Mouse (Mus musculus): ENCODE results near the gene Srsf4. TPM values are rescaled to one million over a fixed set of nuclear protein-coding genes. Genes with fewer than 3 reads are reported as not detected.

The Srsf4 gene
- total RNA-seq, 4 experiments from 2014 or later = 55.5 to 77.3 (median 63.0) TPM

Other genes starting within 250 kb of the Srsf4 start
- 10 to 100 TPM; 40.9 to 82.9 (median 63.9) TPM for gene Ptpru, start 35.3 kb upstream of the Srsf4 start, total RNA-seq (2022)
- gene Mecr, start 30.1 kb upstream of the Srsf4 start, total RNA-seq (2022) = 10 to 100 TPM; 62.4 to 80.1 (median 74.6) TPM
- gene Tmem200b, start 48.2 kb downstream of the Srsf4 start, total RNA-seq (2022) = 10 to 100 TPM in 3 of 4 experiments, 1 to 10 TPM in 1; 9.0 to 11.7 (median 10.9) TPM
- under 1 TPM; 0.17 to 0.65 (median 0.40) TPM for gene Gm10300, start 201.1 kb downstream of the Srsf4 start, total RNA-seq (2022)
- 10 to 100 TPM; 44.7 to 57.0 (median 55.7) TPM for gene Epb41, start 201.7 kb downstream of the Srsf4 start, total RNA-seq (2022)

Measured in adrenal gland, adult 8-10 months (tissue).